ENCODE assay signal across 18 mouse cellular contexts in the genomic region with DNA sequence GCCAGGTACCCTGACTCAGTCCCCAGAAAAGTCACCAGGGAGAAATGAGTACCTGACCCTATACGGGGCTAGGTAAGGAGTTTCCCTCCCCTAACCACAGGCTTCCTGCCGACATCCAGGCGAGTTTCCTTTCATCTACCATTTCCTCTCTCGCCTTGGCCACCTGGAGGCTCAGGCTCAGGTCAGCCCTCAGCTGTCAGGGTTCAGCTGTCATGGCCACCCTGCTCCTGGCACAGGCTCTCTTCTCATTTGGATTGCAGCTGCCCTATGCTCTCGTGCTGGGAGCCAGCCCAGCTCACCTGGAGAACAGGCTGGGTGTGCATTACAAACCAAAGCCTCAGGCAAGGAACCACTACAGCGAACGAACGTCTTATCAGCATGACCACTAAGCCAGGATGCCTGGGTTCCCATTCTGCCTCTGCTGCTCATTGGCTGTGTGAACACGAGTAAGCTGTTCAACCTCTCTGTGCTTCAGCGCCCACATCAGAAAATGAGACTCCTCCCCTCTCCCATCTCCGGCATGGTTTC. TPM values are rescaled to one million over a fixed set of nuclear protein-coding genes. Genes with fewer than 3 reads are reported as not detected.
A peak's percentile ranks its signal among the peaks of the same experiment; 100 is the strongest.
DNase-seq lines count a peak whose midpoint lies in the region; ATAC-seq and TF ChIP-seq lines count a peak whose summit lies in the region.
"Had no signal": no experiment of that assay in that cellular context is flagged by ENCODE, and none has a peak within 500 bp of the region (broad histone marks: within the 10 kb centered on the region; RNA-seq: fewer than 3 reads in every experiment).

No protein-coding gene starts in this region.

- no peak overlapping the region for H3K9ac ChIP-seq in kidney, embryonic 16.5 days (replicated peaks; ENCODE audit: low read length)
- H3K9ac ChIP-seq in midbrain, embryonic 13.5 days (replicated peaks), result no peak overlapping the region
- H3K9ac ChIP-seq: embryonic facial prominence, embryonic 13.5 days; hindbrain, embryonic 15.5 days; limb, embryonic 15.5 days; midbrain, embryonic 12.5 days; neural tube, embryonic 12.5 days had no signal

- H3K27me3 ChIP-seq in kidney, embryonic 16.5 days (ENCODE audit: insufficient read depth, low read length), result no peaks in the 10 kb centered on the region
- H3K27me3 ChIP-seq in midbrain, embryonic 13.5 days, result no peaks in the 10 kb centered on the region
- H3K27me3 ChIP-seq: embryonic facial prominence, embryonic 13.5 days; hindbrain, embryonic 15.5 days; limb, embryonic 15.5 days; neural tube, embryonic 12.5 days had no signal

- ATAC-seq in kidney, embryonic 16.5 days (ENCODE audit: low FRiP score, low TSS enrichment), result no peak
- ATAC-seq in neutrophil, adult 5-6 weeks (ENCODE audit: extremely low read depth, insufficient number of reproducible peaks, low FRiP score, poor library complexity, severe bottlenecking), result 0 out of 2 replicates have a peak, but pooled peaks have one; percentile 16
- no peak for ATAC-seq in midbrain, embryonic 13.5 days

- peaks cover 5% of the 10 kb centered on the region for H3K4me1 ChIP-seq in kidney, embryonic 16.5 days (ENCODE audit: insufficient read depth, low read length)
- peaks cover 2% of the 10 kb centered on the region for H3K4me1 ChIP-seq in bone marrow, adult 2 months (ENCODE audit: control insufficient read depth, insufficient read depth, low read length)
- peaks cover 6% of the 10 kb centered on the region; the same call in 1 of the 2 replicates for H3K4me1 ChIP-seq in midbrain, embryonic 13.5 days (replicated peaks)

- intact Hi-C loops in left cerebral cortex, postnatal 14 days (cut with DNase I), result no loop called here

- no peak overlapping the region for H3K4me2 ChIP-seq in kidney, embryonic 16.5 days (replicated peaks; ENCODE audit: low read depth, low read length)
- H3K4me2 ChIP-seq in midbrain, embryonic 13.5 days (replicated peaks), result no peak overlapping the region
- H3K4me2 ChIP-seq: embryonic facial prominence, embryonic 13.5 days; hindbrain, embryonic 15.5 days; limb, embryonic 15.5 days; midbrain, embryonic 12.5 days; neural tube, embryonic 12.5 days had no signal

- H3K36me3 ChIP-seq in kidney, embryonic 16.5 days (ENCODE audit: insufficient read depth, low read length), result no peaks in the 10 kb centered on the region
- no peaks in the 10 kb centered on the region for H3K36me3 ChIP-seq in midbrain, embryonic 13.5 days
- H3K36me3 ChIP-seq: forebrain, embryonic 10.5 days; hindbrain, embryonic 15.5 days; limb, embryonic 15.5 days; midbrain, embryonic 12.5 days; neural tube, embryonic 12.5 days had no signal

- no peak for TF ChIP-seq POLR2A in bone marrow, adult 2 months (IDR thresholded peaks at IDR 0.05; ENCODE audit: borderline replicate concordance, control insufficient read depth, low read depth, low read length)

- no peak overlapping the region for H3K4me3 ChIP-seq in kidney, embryonic 16.5 days (ENCODE audit: low read length)
- no peak overlapping the region for H3K4me3 ChIP-seq in bone marrow, adult 2 months (replicated peaks; ENCODE audit: control insufficient read depth, low read depth, low read length)
- H3K4me3 ChIP-seq in midbrain, embryonic 13.5 days (replicated peaks), result no peak overlapping the region
- H3K4me3 ChIP-seq: embryonic facial prominence, embryonic 13.5 days; forebrain, embryonic 10.5 days; hindbrain, embryonic 15.5 days; limb, embryonic 15.5 days; midbrain, embryonic 12.5 days; neural tube, embryonic 12.5 days had no signal

- H3K27ac ChIP-seq in kidney, embryonic 16.5 days (ENCODE audit: low read length), result no peak overlapping the region
- H3K27ac ChIP-seq in bone marrow, adult 2 months (ENCODE audit: control insufficient read depth, insufficient read depth, low read depth, low read length, poor library complexity), result peak overlapping the region; percentile 40
- H3K27ac ChIP-seq in midbrain, embryonic 13.5 days, result no peak overlapping the region
- H3K27ac ChIP-seq: embryonic facial prominence, embryonic 13.5 days; hindbrain, embryonic 15.5 days; limb, embryonic 15.5 days; midbrain, embryonic 12.5 days; neural tube, embryonic 12.5 days had no signal

- DNase-seq in kidney, adult 18-20 months, result peak; percentile 39
- peak; percentile 39 to 46 for DNase-seq in B cell, adult 2 months
- DNase-seq in left cerebral cortex, postnatal 14 days (ENCODE audit: low spot score in 2 of 2), result no peak
- DNase-seq in urinary bladder, postnatal 36 days (ENCODE audit: low spot score in 2 of 2), result no peak
- DNase-seq: cerebellum, adult 11-12 months; heart, adult 18-20 months; heart, postnatal 10 days; lung, postnatal 10 days had no signal

- H3K9me3 ChIP-seq in kidney, embryonic 16.5 days (ENCODE audit: low read length), result no peaks in the 10 kb centered on the region
- no peaks in the 10 kb centered on the region for H3K9me3 ChIP-seq in midbrain, embryonic 13.5 days
- H3K9me3 ChIP-seq: embryonic facial prominence, embryonic 13.5 days; forebrain, embryonic 10.5 days; hindbrain, embryonic 15.5 days; limb, embryonic 15.5 days; midbrain, embryonic 12.5 days; neural tube, embryonic 12.5 days had no signal

- WGBS in kidney, embryonic 16.5 days, result 52% methylated on average over 11 of the region's 11 CpGs
- WGBS in bone marrow, adult 2 months, result 15% methylated on average over 11 of the region's 11 CpGs
- WGBS in midbrain, embryonic 13.5 days, result 72% methylated on average over 11 of the region's 11 CpGs

- no peak for TF ChIP-seq CTCF in bone marrow, adult 2 months (IDR thresholded peaks at IDR 0.05; ENCODE audit: control insufficient read depth, insufficient read depth, low read length)

RNA-seq across cellular contexts. Expression of gene Cd82, which starts 34.9 kb away (rescaled TPM):
- polyA plus RNA-seq in kidney, embryonic 16.5 days (2015; fragmentation: Nextera tagmentation; extraction: Ambion mirVana), result 64.1 and 71.8 TPM in 2 replicates
- 98.5 and 111 TPM in 2 replicates for polyA plus RNA-seq in bone marrow, adult 2 months (2011; ENCODE audit: insufficient read depth, insufficient read length, low replicate concordance, missing spikeins)
- 147 and 156 TPM in 2 replicates for total RNA-seq in neutrophil, adult 5-6 weeks (2017)
- 10 to 100 TPM in 1 of 2 experiments, 1 to 10 TPM in 1; 9.5 to 10.1 TPM for total RNA-seq in left cerebral cortex, postnatal 14 days (2021)
- polyA plus RNA-seq in midbrain, embryonic 13.5 days (2015; fragmentation: Nextera tagmentation; extraction: Ambion mirVana), result 12.6 and 16.2 TPM in 2 replicates

Comparison
In these comparisons a context has a peak if more than half of its experiments do, and no peak if none do; other contexts are left out.
1. DNase-seq: peak in kidney, adult 18-20 months (single experiment) and B cell, adult 2 months (2 of 2); none in left cerebral cortex, postnatal 14 days (0 of 2) and urinary bladder, postnatal 36 days (0 of 2).